Mouse (Mus musculus) lung, adult 2 months (tissue): ENCODE data around the gene Ap1g1. TPM values are rescaled to one million over a fixed set of nuclear protein-coding genes. Genes with fewer than 3 reads are reported as not detected.
"Not testable (repeated sequence)": the region's sequence is repeated elsewhere in the genome, so short reads cannot be mapped to it uniquely, and the experiment has no call there.

Experiments used
- DNase-seq: peaks from one replicate; pipeline ENCODE4 v3.0.0; 2022
- H3K4me1 ChIP-seq: fragments of 200-500 bp; 2 replicates; pipeline ENCODE4 v1.6.1; 2011; ENCODE audit warnings: low read length; ENCODE audit not compliant: control insufficient read depth, insufficient read depth
- H3K4me3 ChIP-seq: fragments of 200-500 bp; replicated peaks from 2 replicates; pipeline ENCODE3; 2011; ENCODE audit warnings: low read depth, mild to moderate bottlenecking, control low read depth, low read length; ENCODE audit errors: extremely low read depth
- CTCF ChIP-seq: fragments of 200-500 bp; IDR thresholded peaks from 2 replicates; pipeline ENCODE4 v1.5.1; 2011; ENCODE audit warnings: mild to moderate bottlenecking, low read length, control low read depth; ENCODE audit not compliant: insufficient read depth
- POLR2A ChIP-seq: fragments of 200-500 bp; IDR thresholded peaks from 2 replicates; pipeline ENCODE4 v1.6.1; 2011; ENCODE audit warnings: low read depth, mild to moderate bottlenecking, control low read depth, low read length, borderline replicate concordance; ENCODE audit errors: extremely low read depth
- WGBS: fragments of 180-500 bp; shearing (Covaris S2); methylation state at CpG from one replicate; pipeline ENCODE4 v1.1.7; 2018; 5-methylcytosine and 5-hydroxymethylcytosine counted together
- polyA plus RNA-seq: library from polyadenylated mRNA; depleted of rRNA; stranded (reverse); fragments of >200 nt; gene quantifications from 2 replicates; pipeline ENCODE4 v1.2.3, GENCODE M21; 2012

Gene Ap1g1
- polyA plus RNA-seq, 1 experiment = 38.2 TPM

GRCm38 (mm10) chr8:109871056-109871455 is 92.7 kb downstream of the Ap1g1 start:
- TF ChIP-seq CTCF (no peak), POLR2A (no peak)
- WGBS = 68% methylated on average over 1 of the region's 1 CpGs

GRCm38 (mm10) chr8:109873800-109874199 is 95.4 kb downstream of the Ap1g1 start:
- not testable (repeated sequence) for H3K4me3 ChIP-seq, H3K4me1 ChIP-seq, DNase-seq
- 97% methylated on average over 3 of the region's 3 CpGs for WGBS

More at GRCm38 (mm10) chr8:109871056-109871455, 92.7 kb downstream of the Ap1g1 start:
- no peak for DNase-seq
- Histone ChIP-seq H3K4me3 (no peak overlapping the region), H3K4me1 (no peaks in the 10 kb centered on the region; the same call in 1 of the 2 replicates)

- no peaks in the 10 kb centered on the region for H3K4me1 ChIP-seq
- H3K4me3 ChIP-seq = no peak overlapping the region
- no peak for TF ChIP-seq POLR2A
- no peak for TF ChIP-seq CTCF
- WGBS = 71% methylated on average over 5 of the region's 5 CpGs
- DNase-seq = no peak
These were observed 101.8 kb downstream of the Ap1g1 start for GRCm38 (mm10) chr8:109880012-109880662.

- Histone ChIP-seq H3K4me1 (no peaks in the 10 kb centered on the region), H3K4me3 (no peak overlapping the region)
- TF ChIP-seq CTCF = no peak
- no peak for TF ChIP-seq POLR2A
- DNase-seq = no peak
These were observed 106.9 kb downstream of the Ap1g1 start for GRCm38 (mm10) chr8:109885294-109885693.

DNA sequence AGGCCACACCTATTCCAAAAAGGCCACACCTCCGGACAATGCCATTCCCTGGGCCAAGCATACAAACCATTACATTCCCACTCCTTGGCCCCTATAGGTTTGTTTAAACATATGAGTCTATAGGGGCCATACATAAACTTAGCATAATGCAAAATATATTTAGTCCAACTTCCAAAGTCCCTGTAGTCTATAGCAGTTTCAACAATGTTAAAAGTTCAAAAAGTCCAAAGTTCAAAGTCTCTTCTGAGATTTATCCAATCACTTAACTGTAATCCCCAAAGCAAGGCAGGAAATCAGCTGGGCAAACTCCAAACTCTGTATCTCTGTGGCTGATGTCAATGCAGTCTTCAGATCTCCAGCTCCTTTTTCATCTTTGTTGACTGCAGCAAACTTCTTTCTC is 110.9 kb downstream of the Ap1g1 start:
- WGBS = 97% methylated on average over 1 of the region's 1 CpGs
- DNase-seq = no peak

DNA sequence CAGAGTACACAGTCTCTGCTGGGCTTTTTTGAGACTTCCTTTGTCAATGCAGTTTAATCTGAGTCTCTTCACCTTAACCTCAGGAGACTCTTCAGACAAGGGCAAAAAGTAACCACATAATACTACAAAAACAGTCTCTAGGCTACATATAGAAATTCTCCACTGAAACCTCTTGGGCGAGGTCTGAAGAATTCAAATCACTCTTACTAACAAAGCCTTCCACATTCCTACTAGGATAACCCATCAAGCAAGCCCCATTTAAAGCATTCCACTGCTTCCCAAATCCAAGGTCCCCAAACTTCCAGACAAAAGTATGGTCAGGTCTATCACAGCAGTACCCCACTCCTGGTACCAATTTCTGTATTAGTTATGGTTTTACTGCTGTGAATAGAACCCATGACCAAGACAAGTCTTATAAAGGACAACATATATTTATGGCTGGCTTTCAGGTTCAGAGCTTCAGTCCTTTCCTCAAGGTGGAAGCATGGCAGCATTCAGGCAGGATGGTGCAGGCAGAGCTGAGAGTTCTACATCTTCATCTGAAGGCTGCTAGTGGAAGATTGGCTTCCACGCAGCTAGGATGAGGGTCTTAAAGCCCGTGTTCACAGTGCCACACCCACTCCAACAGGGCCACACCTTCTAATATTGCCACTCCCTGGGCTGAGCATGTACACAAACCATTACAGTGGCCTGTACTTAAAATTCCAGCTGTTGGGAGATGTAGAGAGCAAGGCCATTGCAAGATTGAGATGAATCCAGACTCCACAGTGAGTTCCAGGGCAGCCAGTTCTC is 112.6 kb downstream of the Ap1g1 start:
- 91% methylated on average over 3 of the region's 3 CpGs for WGBS
- no peak for TF ChIP-seq POLR2A
- TF ChIP-seq CTCF = no peak

More for the DNA sequence above, 110.9 kb downstream of the Ap1g1 start:
- Histone ChIP-seq H3K4me3 (no peak overlapping the region), H3K4me1 (no peaks in the 10 kb centered on the region)
- no peak for TF ChIP-seq CTCF
- TF ChIP-seq POLR2A = no peak

GRCm38 (mm10) chr8:109894636-109895035 is 116.3 kb downstream of the Ap1g1 start:
- 75% methylated on average over 1 of the region's 1 CpGs for WGBS
- H3K4me1 ChIP-seq = peaks cover 3% of the 10 kb centered on the region; the same call in 1 of the 2 replicates
- no peak for TF ChIP-seq CTCF
- no peak for TF ChIP-seq POLR2A
- DNase-seq = no peak
- H3K4me3 ChIP-seq = no peak overlapping the region

More for the DNA sequence above, 112.6 kb downstream of the Ap1g1 start:
- H3K4me3 ChIP-seq = no peak overlapping the region
- no peak for DNase-seq
- H3K4me1 ChIP-seq = peaks cover 3% of the 10 kb centered on the region; the same call in 1 of the 2 replicates

GRCm38 (mm10) chr8:109895355-109895754 is 117.0 kb downstream of the Ap1g1 start:
- Histone ChIP-seq H3K4me3 (no peak overlapping the region), H3K4me1 (peaks cover 3% of the 10 kb centered on the region; the same call in 1 of the 2 replicates)
- whole genome bisulfite sequencing = 78% methylated on average over 12 of the region's 12 CpGs
- no peak for DNase-seq
- TF ChIP-seq CTCF (no peak), POLR2A (no peak)

- TF ChIP-seq CTCF (no peak), POLR2A (no peak)
- H3K4me3 ChIP-seq = no peak overlapping the region
- no peak for DNase-seq
- H3K4me1 ChIP-seq = no peaks in the 10 kb centered on the region
These were observed 124.0 kb downstream of the Ap1g1 start for GRCm38 (mm10) chr8:109902379-109902778.

GRCm38 (mm10) chr8:109903909-109904469 is 125.6 kb downstream of the Ap1g1 start:
- Histone ChIP-seq H3K4me3 (no peak overlapping the region), H3K4me1 (no peaks in the 10 kb centered on the region)
- DNase-seq = no peak
- TF ChIP-seq CTCF = no peak
- no peak for TF ChIP-seq POLR2A
- 58% methylated on average over 10 of the region's 10 CpGs for WGBS
